Mouse (Mus musculus): Measurements from ENCODE around the gene Cnst.

DNA sequence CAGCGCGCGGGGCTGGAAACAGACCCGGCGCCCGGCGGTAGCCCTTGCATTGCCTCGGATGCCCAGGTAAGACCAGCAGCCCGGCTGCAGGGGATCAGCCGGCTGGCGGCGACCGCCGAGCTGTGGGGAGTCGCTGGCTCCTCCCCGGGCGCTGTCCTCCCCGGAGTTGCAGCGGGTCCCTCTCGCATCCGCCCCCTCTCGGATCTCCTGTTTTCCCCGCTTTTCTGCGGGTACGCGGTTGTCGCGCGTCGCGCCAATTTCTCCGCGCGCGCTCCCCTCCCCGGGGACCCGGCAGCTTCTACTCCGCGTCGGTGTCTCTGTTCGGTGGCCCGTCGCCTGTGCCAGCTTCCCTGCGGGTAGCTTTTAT, 364 bp downstream of the Cnst start:
- no peak for TF ChIP-seq CTCF (IDR thresholded peaks at IDR 0.05; ENCODE audit: extremely low read depth, insufficient read length, insufficient replicate concordance, low read depth, low read length)
- TF ChIP-seq POLR2A (IDR thresholded peaks at IDR 0.05; ENCODE audit: low read depth, low read length): no peak

Measured in small intestine, adult 2 months (tissue).